Comparison of ENCODE assay signal across 9 mouse cellular contexts in genomic region chr17:84385696-84386095, GRCm38 (mm10).
DNase-seq lines count a peak whose midpoint lies in the region; ATAC-seq and TF ChIP-seq lines count a peak whose summit lies in the region.
"Had no signal": no experiment of that assay in that cellular context is flagged by ENCODE, and none has a peak within 500 bp of the region (broad histone marks: within the 10 kb centered on the region; RNA-seq: fewer than 3 reads in every experiment).

No protein-coding gene starts in this region.

- H3K79me2 ChIP-seq in liver, adult 2 months (ENCODE audit: control insufficient read depth, insufficient read depth, low read length), result no peaks in the 10 kb centered on the region; the same call in 1 of the 2 replicates

- H3K9me3 ChIP-seq in liver, embryonic 12.5 days (replicated peaks), result no peaks in the 10 kb centered on the region

- H3K4me3 ChIP-seq in liver, adult 2 months (ENCODE audit: insufficient read depth, low read depth, low read length), result no peak overlapping the region
- no peak overlapping the region for H3K4me3 ChIP-seq in liver, embryonic 12.5 days

- no peak for ATAC-seq in liver, embryonic 12.5 days

- peaks cover 7% of the 10 kb centered on the region; the same call in 1 of the 2 replicates for H3K4me1 ChIP-seq in liver, adult 2 months (ENCODE audit: control insufficient read depth, insufficient read depth, low read length)
- no peaks in the 10 kb centered on the region for H3K4me1 ChIP-seq in liver, embryonic 12.5 days

- no peak overlapping the region for H3K9ac ChIP-seq in liver, adult 2 months (ENCODE audit: low read depth, low read length)
- no peak overlapping the region for H3K9ac ChIP-seq in liver, embryonic 12.5 days

- no peaks in the 10 kb centered on the region for H3K27me3 ChIP-seq in liver, adult 2 months (ENCODE audit: control insufficient read depth, insufficient read depth, low read length)
- no peaks in the 10 kb centered on the region for H3K27me3 ChIP-seq in liver, embryonic 12.5 days (replicated peaks)

- intact Hi-C loops in left cerebral cortex, postnatal 14 days (cut with DNase I), result loop anchor here (2.0 to 10.0 kb wide), 4 partner anchors 195 to 481 kb away; no protein-coding TSS in a partner anchor

- peak; percentile 27; the same call in 1 of the 2 replicates for TF ChIP-seq CTCF in liver, adult 2 months (IDR thresholded peaks at IDR 0.05; ENCODE audit: low read depth, low read length)
- peak; percentile 47; the same call in 1 of the 2 replicates for TF ChIP-seq CTCF in brain, embryonic 14.5 days (IDR thresholded peaks at IDR 0.05; ENCODE audit: borderline replicate concordance, extremely low read depth, insufficient read depth, insufficient read length)

- peaks cover 5% of the 10 kb centered on the region for H3K36me3 ChIP-seq in liver, adult 2 months (ENCODE audit: control insufficient read depth, insufficient read depth, low read length)
- peaks cover 72% of the 10 kb centered on the region for H3K36me3 ChIP-seq in liver, embryonic 12.5 days

- no peak for TF ChIP-seq POLR2A in liver, adult 2 months (IDR thresholded peaks at IDR 0.05; ENCODE audit: extremely low read depth, insufficient read depth, low read length)
- no peak for TF ChIP-seq POLR2A in brain, embryonic 14.5 days (IDR thresholded peaks at IDR 0.05; ENCODE audit: borderline replicate concordance, extremely low read depth, insufficient read depth, insufficient read length, poor library complexity, severe bottlenecking)

- peak; percentile 66 for DNase-seq in embryo, embryonic 10 days (ENCODE audit: low spot score)
- no peak for DNase-seq in embryo, embryonic 9.5 days (ENCODE audit: extremely low spot score)
- peak; percentile 48 for DNase-seq in liver, adult 2 months (ENCODE audit: extremely low read depth, low read depth, low spot score)
- DNase-seq in brain, embryonic 14.5 days (ENCODE audit: low read depth), result peak; percentile 75
- DNase-seq in retina, embryonic 14.5 days (ENCODE audit: low spot score), result peak; percentile 60
- DNase-seq in ovary, adult 18-20 months (ENCODE audit: low spot score), result no peak
- no peak for DNase-seq in left cerebral cortex, postnatal 14 days (ENCODE audit: low spot score in 2 of 2)
- DNase-seq: kidney, adult 18-20 months had no signal

- H3K27ac ChIP-seq in liver, adult 2 months (replicated peaks; ENCODE audit: insufficient read depth, low read depth, low read length), result no peak overlapping the region
- H3K27ac ChIP-seq in liver, embryonic 12.5 days, result no peak overlapping the region

- WGBS in liver, adult 2 months, result 83% methylated on average over 6 of the region's 6 CpGs
- 82% methylated on average over 6 of the region's 6 CpGs for WGBS in liver, embryonic 12.5 days (ENCODE audit: insufficient replicate concordance)

- H3K4me2 ChIP-seq in liver, embryonic 12.5 days, result no peak overlapping the region

Comparison
In these comparisons a context has a peak if more than half of its experiments do, and no peak if none do; other contexts are left out.
1. DNase-seq: peak in embryo, embryonic 10 days (single experiment), liver, adult 2 months (single experiment), brain, embryonic 14.5 days (single experiment) and retina, embryonic 14.5 days (single experiment); none in embryo, embryonic 9.5 days (single experiment), ovary, adult 18-20 months (single experiment) and left cerebral cortex, postnatal 14 days (0 of 2).